Mouse (Mus musculus): ENCODE measurements around the gene 9930111J21Rik2. TPM values are rescaled to one million over a fixed set of nuclear protein-coding genes. Genes with fewer than 3 reads are reported as not detected.
"Not testable (repeated sequence)": the region's sequence is repeated elsewhere in the genome, so short reads cannot be mapped to it uniquely, and the experiment has no call there.

The 9930111J21Rik2 gene
- polyA plus RNA-seq, 1 experiment from 2014 or later: 0.52 TPM

DNA sequence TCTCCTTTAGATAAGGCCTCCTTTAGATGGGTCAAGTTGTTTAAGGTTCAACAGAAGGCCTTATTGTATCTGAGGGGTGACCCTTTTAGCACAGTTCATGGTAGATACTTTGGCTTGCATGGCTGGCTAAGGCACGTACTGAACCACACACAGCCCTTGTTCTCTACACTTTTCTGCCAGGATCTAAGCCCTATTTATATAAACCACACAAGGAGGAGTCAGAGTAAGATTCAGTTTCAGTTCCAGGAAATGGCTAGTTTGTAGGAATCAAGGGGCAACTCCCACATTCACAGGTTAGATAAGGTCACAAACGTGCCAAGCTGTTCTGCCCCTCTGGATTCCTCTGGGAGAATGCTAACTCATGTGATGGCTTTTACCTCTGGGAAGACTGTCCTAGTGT lies 57.0 kb downstream of the 9930111J21Rik2 start, which contains the start of gene Tgtp1:
Tgtp1 (minus strand) TSS at position 155 of the 400 bp plus-strand sequence.
- ATAC-seq (ENCODE audit: low read depth); H3K36me3 ChIP-seq; DNase-seq; H3K4me2 ChIP-seq; H3K27ac ChIP-seq; H3K4me3 ChIP-seq (replicated peaks); H3K9ac ChIP-seq; H3K9me3 ChIP-seq (replicated peaks); H3K27me3 ChIP-seq: not testable (repeated sequence)
- WGBS (ENCODE audit: insufficient replicate concordance): 25% methylated on average over 2 of the region's 2 CpGs
- H3K4me1 ChIP-seq (replicated peaks): peaks cover 17% of the 10 kb centered on the region

DNA sequence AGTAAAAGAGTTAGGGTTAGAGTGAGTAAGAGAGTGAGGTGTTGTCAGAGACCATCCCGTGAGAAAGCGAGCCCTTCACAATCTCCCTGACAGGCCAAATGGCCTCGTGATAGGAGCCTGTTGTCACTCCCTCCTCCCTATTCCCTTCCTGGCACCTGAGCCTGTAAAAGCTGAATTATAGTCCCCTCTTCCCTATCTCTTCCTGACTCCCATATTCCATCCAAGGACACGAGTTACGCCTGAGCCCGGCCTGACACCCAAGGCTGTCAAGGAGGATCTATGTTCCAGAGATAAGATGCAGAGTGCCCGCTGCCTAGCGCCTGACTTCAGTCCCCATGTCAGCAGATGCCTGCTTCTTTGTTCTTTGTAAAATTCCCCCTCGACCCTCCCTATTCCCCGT lies 57.7 kb downstream of the 9930111J21Rik2 start:
- not testable (repeated sequence) for DNase-seq; H3K4me2 ChIP-seq; H3K27me3 ChIP-seq; H3K27ac ChIP-seq; H3K4me3 ChIP-seq (replicated peaks); H3K9me3 ChIP-seq (replicated peaks); H3K36me3 ChIP-seq; H3K9ac ChIP-seq; ATAC-seq (ENCODE audit: low read depth)
- peaks cover 17% of the 10 kb centered on the region for H3K4me1 ChIP-seq (replicated peaks)
- WGBS (ENCODE audit: insufficient replicate concordance): 43% methylated on average over 10 of the region's 10 CpGs

GRCm38 (mm10) chr11:48991740-48992520 lies 59.1 kb downstream of the 9930111J21Rik2 start, which contains the start of gene Gm12185:
Gm12185 (minus strand) TSS chr11:48992226.
- not testable (repeated sequence) for DNase-seq; H3K9me3 ChIP-seq (replicated peaks); H3K9ac ChIP-seq; H3K4me3 ChIP-seq (replicated peaks); H3K27me3 ChIP-seq; H3K36me3 ChIP-seq; ATAC-seq (ENCODE audit: low read depth); H3K27ac ChIP-seq; H3K4me2 ChIP-seq
- 45% methylated on average over 4 of the region's 4 CpGs for WGBS (ENCODE audit: insufficient replicate concordance)
- H3K4me1 ChIP-seq (replicated peaks): peaks cover 17% of the 10 kb centered on the region

DNA sequence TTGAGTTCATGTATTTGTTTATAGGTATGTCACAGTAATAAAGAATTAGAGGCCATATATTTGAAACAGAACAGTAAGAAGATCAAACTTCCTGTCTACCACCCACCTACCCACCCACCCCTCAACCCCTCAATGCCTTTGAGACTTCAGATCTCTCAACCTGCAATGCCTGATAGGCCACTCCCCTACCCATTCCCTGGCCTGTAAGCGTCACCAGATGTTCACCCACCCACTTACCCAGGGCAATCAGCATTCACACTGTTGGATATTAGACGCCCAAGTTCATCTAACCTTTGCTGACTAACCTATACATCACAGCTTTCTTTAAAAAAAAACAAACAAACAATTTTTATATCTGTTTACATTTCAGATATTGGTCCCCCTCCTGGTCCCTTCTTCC lies 61.1 kb downstream of the 9930111J21Rik2 start:
- peaks cover 17% of the 10 kb centered on the region for H3K4me1 ChIP-seq (replicated peaks)
- not testable (repeated sequence) for H3K36me3 ChIP-seq; H3K27me3 ChIP-seq; H3K9me3 ChIP-seq (replicated peaks); ATAC-seq (ENCODE audit: low read depth); H3K4me3 ChIP-seq (replicated peaks); H3K4me2 ChIP-seq; DNase-seq; H3K27ac ChIP-seq; H3K9ac ChIP-seq
- 45% methylated on average over 2 of the region's 2 CpGs for WGBS (ENCODE audit: insufficient replicate concordance)

GRCm38 (mm10) chr11:48988219-48988618 lies 62.8 kb downstream of the 9930111J21Rik2 start:
- 36% methylated on average over 2 of the region's 3 CpGs for WGBS (ENCODE audit: insufficient replicate concordance)
- not testable (repeated sequence) for H3K36me3 ChIP-seq

DNA sequence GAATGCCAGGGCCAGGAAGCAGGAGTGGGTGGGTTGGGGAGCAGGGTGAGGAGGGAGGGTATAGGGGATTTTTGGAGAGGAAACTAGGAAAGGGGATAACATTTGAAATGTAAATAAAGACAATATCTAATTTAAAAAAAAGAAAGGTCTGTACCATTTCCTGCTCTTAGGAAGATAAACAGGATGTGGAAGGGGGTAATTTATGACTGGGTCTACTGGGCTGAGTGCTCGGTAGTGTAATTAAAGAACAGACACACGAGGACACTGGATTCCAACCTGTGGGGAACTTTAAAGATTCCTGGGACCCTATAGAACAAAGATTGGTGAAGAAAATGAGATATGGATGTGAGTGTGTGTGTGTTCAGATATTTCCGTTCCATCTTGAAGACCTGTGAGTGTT lies 68.2 kb downstream of the 9930111J21Rik2 start:
- not testable (repeated sequence) for H3K27ac ChIP-seq; ATAC-seq (ENCODE audit: low read depth); H3K9ac ChIP-seq; H3K4me2 ChIP-seq; H3K27me3 ChIP-seq; H3K4me1 ChIP-seq (replicated peaks); H3K4me3 ChIP-seq (replicated peaks); DNase-seq; H3K9me3 ChIP-seq (replicated peaks); H3K36me3 ChIP-seq
- WGBS (ENCODE audit: insufficient replicate concordance): no CpG with 5 or more reads among the region's 3 CpGs

More at GRCm38 (mm10) chr11:48988219-48988618, 62.8 kb downstream of the 9930111J21Rik2 start:
- not testable (repeated sequence) for H3K27me3 ChIP-seq; H3K9me3 ChIP-seq (replicated peaks); H3K27ac ChIP-seq; H3K9ac ChIP-seq; H3K4me1 ChIP-seq (replicated peaks); H3K4me2 ChIP-seq; DNase-seq; H3K4me3 ChIP-seq (replicated peaks); ATAC-seq (ENCODE audit: low read depth)

- no CpG with 5 or more reads among the region's 5 CpGs for WGBS (ENCODE audit: insufficient replicate concordance)
- H3K27ac ChIP-seq; H3K27me3 ChIP-seq; H3K4me1 ChIP-seq (replicated peaks); H3K4me3 ChIP-seq (replicated peaks); H3K36me3 ChIP-seq; ATAC-seq (ENCODE audit: low read depth); H3K9me3 ChIP-seq (replicated peaks); H3K4me2 ChIP-seq; DNase-seq; H3K9ac ChIP-seq: not testable (repeated sequence)
These were observed 71.0 kb downstream of the 9930111J21Rik2 start for GRCm38 (mm10) chr11:48980052-48980451.

- not testable (repeated sequence) for H3K27ac ChIP-seq; H3K4me2 ChIP-seq; ATAC-seq (ENCODE audit: low read depth); H3K4me3 ChIP-seq (replicated peaks); H3K4me1 ChIP-seq (replicated peaks); H3K9ac ChIP-seq; DNase-seq; H3K36me3 ChIP-seq; H3K27me3 ChIP-seq; H3K9me3 ChIP-seq (replicated peaks)
- no CpG with 5 or more reads among the region's 3 CpGs for WGBS (ENCODE audit: insufficient replicate concordance)
These were observed 71.8 kb downstream of the 9930111J21Rik2 start, which contains the start of gene 9930111J21Rik1 for GRCm38 (mm10) chr11:48979251-48979650. 9930111J21Rik1 (minus strand) TSS chr11:48979398.

DNA sequence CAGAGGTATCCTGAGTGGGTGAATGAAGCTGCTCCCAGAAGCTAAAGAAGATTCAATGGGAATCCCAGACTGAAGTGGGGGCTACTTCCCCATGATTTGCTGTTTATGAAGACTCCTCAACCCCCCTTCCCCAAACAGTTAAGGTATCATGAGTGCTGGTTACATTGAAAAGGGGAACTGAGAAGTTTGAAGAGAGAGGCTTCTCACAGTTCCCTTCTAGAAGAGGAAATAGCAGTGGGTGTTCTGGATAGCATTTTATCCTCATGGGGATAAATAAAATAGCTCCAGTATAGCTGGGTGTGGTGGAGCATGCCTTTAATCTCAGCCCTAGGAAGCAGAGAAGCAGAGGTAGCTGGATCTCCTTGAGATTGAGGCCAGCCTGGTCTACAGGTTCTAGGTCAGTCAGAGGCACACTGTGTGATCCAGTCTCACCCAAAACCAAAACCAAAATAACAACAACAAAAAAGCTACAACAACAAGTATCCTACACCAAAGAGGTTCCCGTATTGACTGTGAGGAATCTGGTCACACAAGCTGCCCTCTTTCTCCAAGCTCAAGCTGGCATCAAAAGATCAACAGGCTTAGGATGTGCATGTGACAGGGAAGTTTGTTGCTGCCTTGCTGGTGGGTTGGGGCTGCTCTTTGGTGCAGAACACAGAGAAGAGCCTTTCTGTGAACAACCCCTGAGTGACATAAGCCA lies 72.7 kb downstream of the 9930111J21Rik2 start, which contains the start of gene Olfr56:
Olfr56 (plus strand) TSS at position 650 of the 700 bp plus-strand sequence.
- not testable (repeated sequence) for H3K9ac ChIP-seq; DNase-seq; H3K4me2 ChIP-seq; H3K4me3 ChIP-seq (replicated peaks); H3K36me3 ChIP-seq; H3K27me3 ChIP-seq; H3K27ac ChIP-seq; H3K4me1 ChIP-seq (replicated peaks); ATAC-seq (ENCODE audit: low read depth); H3K9me3 ChIP-seq (replicated peaks)
- WGBS (ENCODE audit: insufficient replicate concordance): no CpG with 5 or more reads among the region's 1 CpGs

- not testable (repeated sequence) for H3K4me2 ChIP-seq; H3K9me3 ChIP-seq (replicated peaks); H3K9ac ChIP-seq; H3K4me1 ChIP-seq (replicated peaks); H3K4me3 ChIP-seq (replicated peaks); DNase-seq; ATAC-seq (ENCODE audit: low read depth); H3K36me3 ChIP-seq; H3K27ac ChIP-seq; H3K27me3 ChIP-seq
- WGBS (ENCODE audit: insufficient replicate concordance): no CpG with 5 or more reads among the region's 1 CpGs
These were observed 76.4 kb downstream of the 9930111J21Rik2 start for GRCm38 (mm10) chr11:48974686-48975085.
